Comparison of ENCODE assay signal across 8 mouse cellular contexts in genomic region chr2:71627097-71627755, GRCm38 (mm10).
DNase-seq lines count a peak whose midpoint lies in the region; ATAC-seq lines count a peak whose summit lies in the region.

No protein-coding gene starts in this region.

- no peak overlapping the region for H3K9ac ChIP-seq in heart, embryonic 15.5 days
- H3K9ac ChIP-seq in heart, embryonic 12.5 days, result no peak overlapping the region
- no peak overlapping the region for H3K9ac ChIP-seq in midbrain, embryonic 12.5 days (replicated peaks)
- no peak overlapping the region for H3K9ac ChIP-seq in stomach, embryonic 14.5 days (replicated peaks; ENCODE audit: low read depth, low read length)

- H3K4me3 ChIP-seq in heart, embryonic 15.5 days, result no peak overlapping the region
- no peak overlapping the region for H3K4me3 ChIP-seq in heart, embryonic 12.5 days
- H3K4me3 ChIP-seq in hindbrain, embryonic 10.5 days, result no peak overlapping the region
- no peak overlapping the region for H3K4me3 ChIP-seq in midbrain, embryonic 12.5 days
- no peak overlapping the region for H3K4me3 ChIP-seq in stomach, embryonic 14.5 days (ENCODE audit: low read depth, low read length)

- no peaks in the 10 kb centered on the region for H3K36me3 ChIP-seq in heart, embryonic 15.5 days
- H3K36me3 ChIP-seq in heart, embryonic 12.5 days, result no peaks in the 10 kb centered on the region
- H3K36me3 ChIP-seq in hindbrain, embryonic 10.5 days, result no peaks in the 10 kb centered on the region
- no peaks in the 10 kb centered on the region for H3K36me3 ChIP-seq in midbrain, embryonic 12.5 days
- no peaks in the 10 kb centered on the region for H3K36me3 ChIP-seq in stomach, embryonic 14.5 days (ENCODE audit: control insufficient read depth, insufficient read depth, low read length)

- 53% methylated on average over 14 of the region's 14 CpGs for WGBS in heart, embryonic 15.5 days
- 56% methylated on average over 14 of the region's 14 CpGs for WGBS in heart, embryonic 12.5 days
- WGBS in hindbrain, embryonic 10.5 days, result 58% methylated on average over 14 of the region's 14 CpGs
- WGBS in midbrain, embryonic 12.5 days, result 39% methylated on average over 14 of the region's 14 CpGs
- WGBS in stomach, embryonic 14.5 days, result 23% methylated on average over 14 of the region's 14 CpGs

- peaks cover 18% of the 10 kb centered on the region for H3K4me1 ChIP-seq in heart, embryonic 15.5 days (replicated peaks)
- peaks cover 32% of the 10 kb centered on the region for H3K4me1 ChIP-seq in heart, embryonic 12.5 days (replicated peaks)
- peaks cover 50% of the 10 kb centered on the region for H3K4me1 ChIP-seq in hindbrain, embryonic 10.5 days (replicated peaks)
- peaks cover 51% of the 10 kb centered on the region for H3K4me1 ChIP-seq in midbrain, embryonic 12.5 days
- peaks cover 18% of the 10 kb centered on the region; the same call in 1 of the 2 replicates for H3K4me1 ChIP-seq in stomach, embryonic 14.5 days (ENCODE audit: control insufficient read depth, insufficient read depth, low read length)

- H3K9me3 ChIP-seq in heart, embryonic 15.5 days (replicated peaks), result no peaks in the 10 kb centered on the region
- H3K9me3 ChIP-seq in heart, embryonic 12.5 days (replicated peaks), result no peaks in the 10 kb centered on the region
- no peaks in the 10 kb centered on the region for H3K9me3 ChIP-seq in hindbrain, embryonic 10.5 days
- no peaks in the 10 kb centered on the region for H3K9me3 ChIP-seq in midbrain, embryonic 12.5 days
- no peaks in the 10 kb centered on the region for H3K9me3 ChIP-seq in stomach, embryonic 14.5 days (ENCODE audit: control insufficient read depth, low read depth, low read length)

- ATAC-seq in heart, embryonic 15.5 days (replicated peaks; ENCODE audit: insufficient number of reproducible peaks, insufficient read depth, low FRiP score, low read depth), result no peak
- no peak for ATAC-seq in heart, embryonic 12.5 days (ENCODE audit: insufficient number of reproducible peaks, low FRiP score)
- ATAC-seq in midbrain, embryonic 12.5 days (ENCODE audit: low FRiP score, low read depth), result no peak
- no peak for ATAC-seq in stomach, embryonic 14.5 days (ENCODE audit: insufficient number of reproducible peaks, insufficient read depth, low FRiP score, low read depth)

- no peak overlapping the region for H3K4me2 ChIP-seq in heart, embryonic 15.5 days
- H3K4me2 ChIP-seq in heart, embryonic 12.5 days, result no peak overlapping the region
- H3K4me2 ChIP-seq in midbrain, embryonic 12.5 days (replicated peaks), result peak overlapping the region; percentile 22; the same call in 1 of the 2 replicates
- H3K4me2 ChIP-seq in stomach, embryonic 14.5 days (replicated peaks; ENCODE audit: low read depth, low read length), result 0 out of 2 replicates have a peak overlapping the region, but pooled peaks have one; percentile 7

- peak; percentile 12 for DNase-seq in Muller cell, postnatal 12 days (ENCODE audit: inconsistent ontology term)
- DNase-seq in hindbrain, embryonic 10.5 days (ENCODE audit: low spot score), result no peak
- no peak for DNase-seq in spleen, postnatal 4 days (ENCODE audit: low spot score in 2 of 2)
- DNase-seq in urinary bladder, adult 2 months (ENCODE audit: low spot score), result no peak

- peaks cover 7% of the 10 kb centered on the region; the same call in 1 of the 2 replicates for H3K27me3 ChIP-seq in heart, embryonic 15.5 days
- H3K27me3 ChIP-seq in heart, embryonic 12.5 days (replicated peaks), result peaks cover 6% of the 10 kb centered on the region; the same call in 1 of the 2 replicates
- peaks cover 62% of the 10 kb centered on the region for H3K27me3 ChIP-seq in hindbrain, embryonic 10.5 days (ENCODE audit: insufficient read depth, poor library complexity, severe bottlenecking)
- H3K27me3 ChIP-seq in midbrain, embryonic 12.5 days, result peaks cover 25% of the 10 kb centered on the region; the same call in 1 of the 2 replicates
- H3K27me3 ChIP-seq in stomach, embryonic 14.5 days (ENCODE audit: control insufficient read depth, insufficient read depth, low read length), result no peaks in the 10 kb centered on the region

- peak overlapping the region; percentile 26; the same call in 1 of the 2 replicates for H3K27ac ChIP-seq in heart, embryonic 15.5 days
- H3K27ac ChIP-seq in heart, embryonic 12.5 days (ENCODE audit: poor library complexity, severe bottlenecking), result no peak overlapping the region
- H3K27ac ChIP-seq in hindbrain, embryonic 10.5 days, result peak overlapping the region; percentile 23; the same call in 1 of the 2 replicates
- H3K27ac ChIP-seq in midbrain, embryonic 12.5 days (replicated peaks), result peak overlapping the region; percentile 56
- no peak overlapping the region for H3K27ac ChIP-seq in stomach, embryonic 14.5 days (ENCODE audit: low read length)

Comparison
In these comparisons a context has a peak if more than half of its experiments do, and no peak if none do; other contexts are left out.
1. H3K27ac ChIP-seq: peak in heart, embryonic 15.5 days (single experiment), hindbrain, embryonic 10.5 days (single experiment) and midbrain, embryonic 12.5 days (single experiment); none in heart, embryonic 12.5 days (single experiment) and stomach, embryonic 14.5 days (single experiment).
2. H3K4me2 ChIP-seq: peak in midbrain, embryonic 12.5 days (single experiment) and stomach, embryonic 14.5 days (single experiment); none in heart, embryonic 15.5 days (single experiment) and heart, embryonic 12.5 days (single experiment).